Mouse (Mus musculus) MEL (cell line): ENCODE measurements at regions not wholly inside any gene's neighbourhood (a gene's known extent, or its start where the extent isn't known, plus 50 kb on each side); places are given as distances from the start of the nearest gene placed in this dataset.

Experiments used
- DNase-seq: peaks from one replicate; pipeline ENCODE4 v3.0.0; 2011; ENCODE audit warnings: low read depth, low spot score
- H3K27ac ChIP-seq: 2 replicates; pipeline ENCODE4 v1.5.1; 2012; ENCODE audit warnings: low read depth, mild to moderate bottlenecking, control low read depth, low read length, moderate library complexity; ENCODE audit not compliant: control insufficient read depth
- H3K27me3 ChIP-seq, 2 experiments: fragments of 150-350 bp in 1 of 2; sonication (generic) in 1 of 2; 2 replicates each; pipeline ENCODE4 v1.6.1; 2012; ENCODE audit warnings: low read length in 2 of 2, mild to moderate bottlenecking in 2 of 2, improper control_type of control experiment in 1 of 2, moderate library complexity in 1 of 2; ENCODE audit not compliant: insufficient read depth in 2 of 2, control insufficient read depth in 1 of 2
- H3K36me3 ChIP-seq, 2 experiments: 2 replicates each; pipeline ENCODE4 v1.6.1; 2012 to 2014; ENCODE audit warnings: low read length in 2 of 2, improper control_type of control experiment in 1 of 2, inconsistent platforms in 1 of 2, mild to moderate bottlenecking in 1 of 2; ENCODE audit not compliant: insufficient read depth in 2 of 2, control insufficient read depth in 1 of 2
- H3K4me1 ChIP-seq, 2 experiments: fragments of 150-350 bp in 1 of 2; sonication (generic) in 1 of 2; 2 replicates each; pipeline ENCODE4 v1.6.1; 2012; ENCODE audit warnings: low read length in 2 of 2, improper control_type of control experiment in 1 of 2, mild to moderate bottlenecking in 1 of 2; ENCODE audit not compliant: insufficient read depth in 2 of 2, control insufficient read depth in 1 of 2
- H3K4me3 ChIP-seq, 2 experiments: fragments of 150-350 bp in 1 of 2; sonication (generic) in 1 of 2; 2 replicates each; pipeline ENCODE4 v1.5.1; 2012; ENCODE audit warnings: low read depth in 2 of 2, low read length in 2 of 2, mild to moderate bottlenecking in 2 of 2, moderate library complexity in 2 of 2, control low read depth in 1 of 2, improper control_type of control experiment in 1 of 2; ENCODE audit not compliant: control insufficient read depth in 1 of 2, insufficient read depth in 1 of 2
- H3K79me2 ChIP-seq: 2 replicates; pipeline ENCODE4 v1.6.1; 2012; ENCODE audit warnings: mild to moderate bottlenecking, low read length, moderate library complexity; ENCODE audit not compliant: control insufficient read depth, poor library complexity, insufficient read depth
- H3K9ac ChIP-seq: 2 replicates; pipeline ENCODE4 v1.6.1; 2012; ENCODE audit warnings: low read depth, mild to moderate bottlenecking, control low read depth, low read length, moderate library complexity; ENCODE audit not compliant: control insufficient read depth, poor library complexity, severe bottlenecking
- H3K9me3 ChIP-seq: fragments of 150-350 bp; sonication (generic); replicated peaks from 2 replicates; pipeline ENCODE4 v1.6.1; 2012; ENCODE audit warnings: mild to moderate bottlenecking, low read length, improper control_type of control experiment, moderate library complexity; ENCODE audit not compliant: insufficient read depth
- ELF1 ChIP-seq: IDR thresholded peaks from 2 replicates; pipeline ENCODE4 v1.6.1; 2014; ENCODE audit warnings: low read depth, mild to moderate bottlenecking, inconsistent platforms, low read length, improper control_type of control experiment, moderate library complexity
- ETS1 ChIP-seq: IDR thresholded peaks from 2 replicates; pipeline ENCODE4 v1.6.1; 2012; ENCODE audit warnings: low read depth, mild to moderate bottlenecking, inconsistent platforms, low read length, improper control_type of control experiment, moderate library complexity
- HCFC1 ChIP-seq: IDR thresholded peaks from 2 replicates; pipeline ENCODE4 v1.6.1; 2012; ENCODE audit warnings: low read depth, mild to moderate bottlenecking, inconsistent platforms, low read length, improper control_type of control experiment, moderate library complexity
- JUND ChIP-seq: IDR thresholded peaks from 2 replicates; pipeline ENCODE4 v1.6.1; 2011; ENCODE audit warnings: low read depth, mild to moderate bottlenecking, improper control_type of control experiment, low read length
- MAFK ChIP-seq: IDR thresholded peaks from 2 replicates; pipeline ENCODE4 v1.6.1; 2011; ENCODE audit warnings: low read depth, mild to moderate bottlenecking, low read length, improper control_type of control experiment, borderline replicate concordance
- MAX ChIP-seq: IDR thresholded peaks from 2 replicates; pipeline ENCODE4 v1.6.1; 2011; ENCODE audit warnings: low read length, improper control_type of control experiment
- MAZ ChIP-seq: IDR thresholded peaks from 2 replicates; pipeline ENCODE4 v1.6.1; 2012; ENCODE audit warnings: low read depth, mild to moderate bottlenecking, inconsistent platforms, low read length, improper control_type of control experiment
- MXI1 ChIP-seq: IDR thresholded peaks from 2 replicates; pipeline ENCODE4 v1.6.1; 2011; ENCODE audit warnings: mild to moderate bottlenecking, low read depth, low read length, improper control_type of control experiment
- MYB ChIP-seq: IDR thresholded peaks from 2 replicates; pipeline ENCODE4 v1.6.1; 2011; ENCODE audit warnings: mild to moderate bottlenecking, low read depth, low read length, improper control_type of control experiment
- NELFE ChIP-seq: IDR thresholded peaks from 2 replicates; pipeline ENCODE4 v1.6.1; 2011; ENCODE audit warnings: low read depth, low read length, improper control_type of control experiment
- NRF1 ChIP-seq: IDR thresholded peaks from 2 replicates; pipeline ENCODE4 v1.6.1; 2014; ENCODE audit warnings: low read depth, mild to moderate bottlenecking, inconsistent platforms, low read length, improper control_type of control experiment, moderate library complexity; ENCODE audit not compliant: poor library complexity, insufficient read depth, severe bottlenecking
- POLR2A ChIP-seq, 2 experiments: IDR thresholded peaks; 2 replicates each; pipeline ENCODE4 v1.6.1; 2011 to 2012; ENCODE audit warnings: low read length in 2 of 2, mild to moderate bottlenecking in 2 of 2, control low read depth in 1 of 2, improper control_type of control experiment in 1 of 2, low read depth in 1 of 2, moderate library complexity in 1 of 2; ENCODE audit not compliant: control insufficient read depth in 1 of 2, insufficient read depth in 1 of 2, poor library complexity in 1 of 2
- POLR2AphosphoS2 ChIP-seq: IDR thresholded peaks from 2 replicates; pipeline ENCODE4 v1.6.1; 2011; ENCODE audit warnings: low read length, improper control_type of control experiment
- RAD21 ChIP-seq: IDR thresholded peaks from 2 replicates; pipeline ENCODE4 v1.6.1; 2011; ENCODE audit warnings: mild to moderate bottlenecking, low read depth, low read length, improper control_type of control experiment
- RCOR1 ChIP-seq: IDR thresholded peaks from 2 replicates; pipeline ENCODE4 v1.6.1; 2012; ENCODE audit warnings: low read depth, mild to moderate bottlenecking, inconsistent platforms, low read length, improper control_type of control experiment
- SIN3A ChIP-seq: IDR thresholded peaks from 2 replicates; pipeline ENCODE4 v1.6.1; 2012; ENCODE audit warnings: low read length, improper control_type of control experiment, inconsistent platforms
- TBP ChIP-seq: IDR thresholded peaks from 2 replicates; pipeline ENCODE4 v1.8.0; 2011; ENCODE audit warnings: low read depth, low read length, improper control_type of control experiment
- TCF12 ChIP-seq: IDR thresholded peaks from 2 replicates; pipeline ENCODE4 v1.6.1; 2014; ENCODE audit warnings: low read depth, mild to moderate bottlenecking, inconsistent platforms, low read length, improper control_type of control experiment, moderate library complexity
- UBTF ChIP-seq: IDR thresholded peaks from 2 replicates; pipeline ENCODE4 v1.6.1; 2012; ENCODE audit warnings: low read depth, mild to moderate bottlenecking, inconsistent platforms, low read length, improper control_type of control experiment, moderate library complexity, borderline replicate concordance; ENCODE audit not compliant: insufficient read depth
- USF2 ChIP-seq, 2 experiments: IDR thresholded peaks; 2 replicates each; pipeline ENCODE4 v1.6.1; 2011 to 2012; ENCODE audit warnings: improper control_type of control experiment in 2 of 2, low read length in 2 of 2, borderline replicate concordance in 1 of 2, inconsistent platforms in 1 of 2, low read depth in 1 of 2, mild to moderate bottlenecking in 1 of 2; ENCODE audit not compliant: insufficient read depth in 1 of 2
- ZC3H11A ChIP-seq: IDR thresholded peaks from 2 replicates; pipeline ENCODE4 v1.6.1; 2012; ENCODE audit warnings: low read depth, mild to moderate bottlenecking, inconsistent platforms, low read length, improper control_type of control experiment
- ZKSCAN1 ChIP-seq: IDR thresholded peaks from 2 replicates; pipeline ENCODE4 v1.6.1; 2012; ENCODE audit warnings: low read depth, mild to moderate bottlenecking, inconsistent platforms, low read length, improper control_type of control experiment, moderate library complexity
- ZMIZ1 ChIP-seq: IDR thresholded peaks from 2 replicates; pipeline ENCODE4 v1.6.1; 2012; ENCODE audit warnings: low read depth, mild to moderate bottlenecking, inconsistent platforms, low read length, improper control_type of control experiment, moderate library complexity
- ZNF384 ChIP-seq: IDR thresholded peaks from 2 replicates; pipeline ENCODE4 v1.6.1; 2012; ENCODE audit warnings: low read depth, mild to moderate bottlenecking, inconsistent platforms, low read length, improper control_type of control experiment

- Histone ChIP-seq H3K4me1 (no peaks in the 10 kb centered on the region), H3K9me3 (no peaks in the 10 kb centered on the region), H3K4me3 (no peak overlapping the region), H3K27me3 (no peaks in the 10 kb centered on the region), H3K36me3 (no peaks in the 10 kb centered on the region), H3K79me2 (no peaks in the 10 kb centered on the region), H3K27ac (no peak overlapping the region), H3K9ac (no peak overlapping the region)
- no peak for DNase-seq
- TF ChIP-seq HCFC1 (no peak), TBP (no peak), TCF12 (no peak), ZMIZ1 (no peak), RCOR1 (no peak), MAX (no peak), RAD21 (no peak), UBTF (no peak), NELFE (no peak), ETS1 (no peak), ZKSCAN1 (no peak), POLR2AphosphoS2 (no peak), SIN3A (no peak), JUND (no peak), MAZ (no peak), NRF1 (no peak)
Measured at GRCm38 (mm10) chr8:90151477-90151876, 196.7 kb downstream of the Tox3 start.

DNA sequence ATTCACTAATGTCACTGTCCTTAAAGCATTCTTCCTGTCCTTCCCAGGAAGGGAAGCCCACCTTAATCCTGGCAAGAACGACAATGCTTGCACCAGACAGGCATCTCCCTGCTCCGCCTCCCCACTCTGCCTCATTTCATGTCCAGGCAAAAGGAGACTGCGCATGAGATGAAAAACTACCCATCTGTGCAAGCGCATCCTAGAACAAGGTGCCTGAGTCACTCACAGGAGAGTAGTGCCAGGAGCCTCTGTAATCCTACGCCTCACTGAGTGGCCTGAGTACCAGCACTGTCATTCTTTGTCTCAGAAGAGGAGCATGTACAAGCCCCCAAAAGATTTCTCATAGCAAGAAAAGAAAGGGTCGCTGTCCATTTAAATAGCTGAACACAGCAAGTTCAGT, 198.2 kb downstream of the Tox3 start:
- no peaks in the 10 kb centered on the region for H3K9me3 ChIP-seq
- no peak for DNase-seq
- H3K4me1 ChIP-seq: no peaks in the 10 kb centered on the region
- TF ChIP-seq ELF1 (no peak), MYB (no peak), NRF1 (no peak), SIN3A (no peak), MXI1 (no peak), ZC3H11A (no peak), POLR2A (IDR thresholded peaks at IDR 0.05; ENCODE audit: control insufficient read depth in 1 of 2, insufficient read depth in 1 of 2, low read depth in 1 of 2, low read length in 2 of 2, poor library complexity in 1 of 2) (no peak), MAFK (no peak), ZNF384 (no peak), USF2 (IDR thresholded peaks at IDR 0.05; ENCODE audit: borderline replicate concordance in 1 of 2, insufficient read depth in 1 of 2, low read depth in 1 of 2, low read length in 2 of 2) (no peak)
- TF ChIP-seq, all 39 proteins: peak for 0
- Histone ChIP-seq H3K4me3 (no peak overlapping the region), H3K79me2 (no peaks in the 10 kb centered on the region), H3K27me3 (no peaks in the 10 kb centered on the region), H3K9ac (no peak overlapping the region), H3K36me3 (no peaks in the 10 kb centered on the region), H3K27ac (no peak overlapping the region)
